Mouse (Mus musculus): ENCODE measurements around the gene Tectb. TPM values are rescaled to one million over a fixed set of nuclear protein-coding genes. Genes with fewer than 3 reads are reported as not detected.
"Not testable (repeated sequence)": the region's sequence is repeated elsewhere in the genome, so short reads cannot be mapped to it uniquely, and the experiment has no call there.

The Tectb gene
- total and polyA plus RNA-seq, 2 experiments from 2014 or later, result 0.16 TPM; not detected in 1

GRCm38 (mm10) chr19:55166741-55167140, 13.8 kb upstream of the Tectb start:
- DNase-seq (ENCODE audit: low spot score), result no peak

GRCm38 (mm10) chr19:55167741-55168140, 12.8 kb upstream of the Tectb start:
- DNase-seq (ENCODE audit: low spot score) (no peak), ATAC-seq (ENCODE audit: low FRiP score) (no peak)
- Histone ChIP-seq H3K9me3 (ENCODE audit: low read length) (no peaks in the 10 kb centered on the region), H3K9ac (replicated peaks; ENCODE audit: low read length, poor library complexity, severe bottlenecking) (no peak overlapping the region), H3K4me2 (ENCODE audit: low read depth, low read length, poor library complexity, severe bottlenecking) (no peak overlapping the region), H3K27ac (ENCODE audit: low read depth, low read length) (no peak overlapping the region), H3K27me3 (ENCODE audit: insufficient read depth, low read length) (no peaks in the 10 kb centered on the region), H3K4me3 (ENCODE audit: low read depth, low read length) (no peak overlapping the region), H3K4me1 (ENCODE audit: insufficient read depth, low read length) (no peaks in the 10 kb centered on the region), H3K36me3 (ENCODE audit: insufficient read depth, low read length) (no peaks in the 10 kb centered on the region)
- WGBS, result 55% methylated on average over 2 of the region's 2 CpGs
- no peak for TF ChIP-seq CTCF (IDR thresholded peaks at IDR 0.05)

More at GRCm38 (mm10) chr19:55166741-55167140, 13.8 kb upstream of the Tectb start:
- Histone ChIP-seq H3K4me3 (ENCODE audit: low read depth, low read length) (no peak overlapping the region), H3K36me3 (ENCODE audit: insufficient read depth, low read length) (no peaks in the 10 kb centered on the region), H3K4me2 (ENCODE audit: low read depth, low read length, poor library complexity, severe bottlenecking) (no peak overlapping the region), H3K27me3 (ENCODE audit: insufficient read depth, low read length) (no peaks in the 10 kb centered on the region), H3K9me3 (ENCODE audit: low read length) (no peaks in the 10 kb centered on the region), H3K27ac (ENCODE audit: low read depth, low read length) (no peak overlapping the region), H3K9ac (replicated peaks; ENCODE audit: low read length, poor library complexity, severe bottlenecking) (no peak overlapping the region), H3K4me1 (ENCODE audit: insufficient read depth, low read length) (no peaks in the 10 kb centered on the region)
- TF ChIP-seq CTCF (IDR thresholded peaks at IDR 0.05), result no peak
- no peak for ATAC-seq (ENCODE audit: low FRiP score)
- WGBS, result 81% methylated on average over 2 of the region's 2 CpGs

GRCm38 (mm10) chr19:55168360-55168759, 12.2 kb upstream of the Tectb start:
- H3K36me3 ChIP-seq (ENCODE audit: insufficient read depth, low read length), result no peaks in the 10 kb centered on the region
- DNase-seq (ENCODE audit: low spot score), result no peak
- H3K27me3 ChIP-seq (ENCODE audit: insufficient read depth, low read length), result no peaks in the 10 kb centered on the region
- H3K9ac ChIP-seq (replicated peaks; ENCODE audit: low read length, poor library complexity, severe bottlenecking), result no peak overlapping the region
- no peaks in the 10 kb centered on the region for H3K9me3 ChIP-seq (ENCODE audit: low read length)
- no peak overlapping the region for H3K27ac ChIP-seq (ENCODE audit: low read depth, low read length)
- ATAC-seq (ENCODE audit: low FRiP score), result no peak
- TF ChIP-seq CTCF (IDR thresholded peaks at IDR 0.05), result no peak
- 81% methylated on average over 6 of the region's 6 CpGs for WGBS
- H3K4me2 ChIP-seq (ENCODE audit: low read depth, low read length, poor library complexity, severe bottlenecking), result no peak overlapping the region
- H3K4me3 ChIP-seq (ENCODE audit: low read depth, low read length), result no peak overlapping the region
- no peaks in the 10 kb centered on the region for H3K4me1 ChIP-seq (ENCODE audit: insufficient read depth, low read length)

GRCm38 (mm10) chr19:55169236-55169729, 11.2 kb upstream of the Tectb start:
- 94% methylated on average over 8 of the region's 8 CpGs for WGBS
- not testable (repeated sequence) for H3K4me1 ChIP-seq (ENCODE audit: insufficient read depth, low read length)

GRCm38 (mm10) chr19:55170399-55170798, 10.1 kb upstream of the Tectb start:
- no peak for DNase-seq (ENCODE audit: low spot score)
- Histone ChIP-seq H3K4me3 (ENCODE audit: low read depth, low read length) (no peak overlapping the region), H3K4me1 (ENCODE audit: insufficient read depth, low read length) (no peaks in the 10 kb centered on the region), H3K9ac (replicated peaks; ENCODE audit: low read length, poor library complexity, severe bottlenecking) (no peak overlapping the region), H3K4me2 (ENCODE audit: low read depth, low read length, poor library complexity, severe bottlenecking) (no peak overlapping the region), H3K9me3 (ENCODE audit: low read length) (no peaks in the 10 kb centered on the region), H3K27ac (ENCODE audit: low read depth, low read length) (no peak overlapping the region), H3K27me3 (ENCODE audit: insufficient read depth, low read length) (no peaks in the 10 kb centered on the region), H3K36me3 (ENCODE audit: insufficient read depth, low read length) (no peaks in the 10 kb centered on the region)
- TF ChIP-seq CTCF (IDR thresholded peaks at IDR 0.05), result no peak
- ATAC-seq (ENCODE audit: low FRiP score), result no peak

More at GRCm38 (mm10) chr19:55169236-55169729, 11.2 kb upstream of the Tectb start:
- not testable (repeated sequence) for ATAC-seq (ENCODE audit: low FRiP score); H3K9me3 ChIP-seq (ENCODE audit: low read length); H3K36me3 ChIP-seq (ENCODE audit: insufficient read depth, low read length); H3K27ac ChIP-seq (ENCODE audit: low read depth, low read length); H3K4me2 ChIP-seq (ENCODE audit: low read depth, low read length, poor library complexity, severe bottlenecking); DNase-seq (ENCODE audit: low spot score); H3K9ac ChIP-seq (replicated peaks; ENCODE audit: low read length, poor library complexity, severe bottlenecking); H3K27me3 ChIP-seq (ENCODE audit: insufficient read depth, low read length); H3K4me3 ChIP-seq (ENCODE audit: low read depth, low read length)

GRCm38 (mm10) chr19:55171585-55171984, 8.9 kb upstream of the Tectb start:
- Histone ChIP-seq H3K9me3 (ENCODE audit: low read length) (no peaks in the 10 kb centered on the region), H3K4me1 (ENCODE audit: insufficient read depth, low read length) (no peaks in the 10 kb centered on the region), H3K36me3 (ENCODE audit: insufficient read depth, low read length) (no peaks in the 10 kb centered on the region), H3K4me2 (ENCODE audit: low read depth, low read length, poor library complexity, severe bottlenecking) (no peak overlapping the region), H3K4me3 (ENCODE audit: low read depth, low read length) (no peak overlapping the region), H3K27ac (ENCODE audit: low read depth, low read length) (no peak overlapping the region), H3K9ac (replicated peaks; ENCODE audit: low read length, poor library complexity, severe bottlenecking) (no peak overlapping the region), H3K27me3 (ENCODE audit: insufficient read depth, low read length) (no peaks in the 10 kb centered on the region)
- DNase-seq (ENCODE audit: low spot score) (no peak), ATAC-seq (ENCODE audit: low FRiP score) (no peak)
- TF ChIP-seq CTCF (IDR thresholded peaks at IDR 0.05), result no peak
- WGBS, result 94% methylated on average over 1 of the region's 1 CpGs
